Comparison of ENCODE assay signal across 32 mouse cellular contexts in the genomic region with DNA sequence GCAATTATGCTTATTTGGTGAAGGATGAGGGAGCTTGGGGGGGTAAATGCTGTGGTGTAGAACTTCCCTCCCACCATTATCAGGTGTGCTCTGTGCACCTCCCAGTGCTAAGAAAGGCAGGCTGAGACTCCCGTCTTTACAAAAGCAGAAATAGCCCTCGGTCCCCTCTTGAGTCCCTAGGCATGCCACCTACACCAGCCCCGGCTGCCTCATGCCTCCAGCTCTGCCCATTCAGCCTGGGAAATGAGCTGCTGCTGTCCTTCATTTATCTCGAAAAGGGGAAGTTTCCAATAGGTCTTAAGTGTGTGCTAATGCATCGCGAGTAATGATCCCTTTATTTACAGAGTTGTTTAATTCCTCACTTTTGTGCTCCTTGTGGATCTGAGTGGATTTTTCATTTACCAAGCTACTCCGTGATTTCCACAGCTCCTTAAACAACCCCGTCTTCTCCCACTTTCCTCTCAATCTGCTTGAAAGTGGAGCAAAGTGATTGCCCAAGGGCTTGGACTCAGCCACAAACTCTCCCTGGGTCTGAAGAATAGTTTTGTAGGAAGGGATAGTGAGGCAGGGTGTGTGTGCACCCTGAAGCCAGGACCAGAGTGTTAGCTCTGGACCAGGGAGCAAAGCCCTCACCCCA.
DNase-seq lines count a peak whose midpoint lies in the region; ATAC-seq and TF ChIP-seq lines count a peak whose summit lies in the region.
"Had no signal": no experiment of that assay in that cellular context is flagged by ENCODE, and none has a peak within 500 bp of the region (broad histone marks: within the 10 kb centered on the region; RNA-seq: fewer than 3 reads in every experiment).

No protein-coding gene starts in this region.

- peak; percentile 54 for DNase-seq in heart, embryonic 10.5 days (ENCODE audit: low spot score)
- DNase-seq in heart, adult 2 months, result no peak
- DNase-seq in lung, embryonic 14.5 days, result peak; percentile 13
- no peak for DNase-seq in lung, postnatal 10 days
- DNase-seq in limb, embryonic 10.5 days (ENCODE audit: low spot score), result no peak
- no peak for DNase-seq in kidney, adult 18-20 months
- no peak for DNase-seq in right cerebral cortex, postnatal 36 days (ENCODE audit: low spot score in 2 of 2)
- DNase-seq: adrenal gland, postnatal 10 days; cerebellum, adult 11 months; cerebellum, adult 9-10 months; cerebellum, postnatal 36 days; embryo, embryonic 11 days; gastrocnemius, postnatal 14 days; heart, adult 18-20 months; heart, postnatal 10 days; kidney, adult 9 months; kidney, postnatal 14 days; midbrain, embryonic 14.5 days; retina, postnatal 1 day; right cerebral cortex, postnatal 14 days had no signal

- intact Hi-C loops in heart, adult 2 months (cut with DNase I), result no loop called here

- no peaks in the 10 kb centered on the region for H3K79me2 ChIP-seq in heart, adult 2 months (replicated peaks; ENCODE audit: control insufficient read depth, insufficient read depth, low read length)

- peaks cover 5% of the 10 kb centered on the region; the same call in 1 of the 2 replicates for H3K4me1 ChIP-seq in heart, embryonic 10.5 days
- peaks cover under 1% of the 10 kb centered on the region; the same call in 1 of the 2 replicates for H3K4me1 ChIP-seq in heart, adult 2 months (ENCODE audit: control insufficient read depth, insufficient read depth, low read length)
- H3K4me1 ChIP-seq in lung, embryonic 14.5 days (ENCODE audit: insufficient read depth), result no peaks in the 10 kb centered on the region
- peaks cover 27% of the 10 kb centered on the region for H3K4me1 ChIP-seq in limb, embryonic 10.5 days
- H3K4me1 ChIP-seq: heart, embryonic 13.5 days; megakaryocyte, embryonic 14.5 days; stomach, embryonic 15.5 days had no signal

- H3K9ac ChIP-seq in heart, adult 2 months (ENCODE audit: low read depth, low read length), result no peak overlapping the region
- H3K9ac ChIP-seq in lung, embryonic 14.5 days, result no peak overlapping the region
- H3K9ac ChIP-seq: embryonic facial prominence, embryonic 12.5 days; heart, embryonic 13.5 days; hindbrain, embryonic 15.5 days; limb, embryonic 13.5 days; stomach, embryonic 15.5 days had no signal

- no peak for TF ChIP-seq EP300 in heart, adult 2 months (IDR thresholded peaks at IDR 0.05; ENCODE audit: insufficient read depth, low read depth, low read length)

- TF ChIP-seq POLR2A in heart, adult 2 months (IDR thresholded peaks at IDR 0.05; ENCODE audit: insufficient read depth, low read depth, low read length), result no peak

- no peak overlapping the region for H3K4me3 ChIP-seq in heart, embryonic 10.5 days
- no peak overlapping the region for H3K4me3 ChIP-seq in heart, adult 2 months
- no peak overlapping the region for H3K4me3 ChIP-seq in lung, embryonic 14.5 days (ENCODE audit: low read depth, low read length)
- no peak overlapping the region for H3K4me3 ChIP-seq in limb, embryonic 10.5 days
- H3K4me3 ChIP-seq: embryonic facial prominence, embryonic 12.5 days; heart, embryonic 13.5 days; hindbrain, embryonic 15.5 days; limb, embryonic 13.5 days; megakaryocyte, embryonic 14.5 days; stomach, embryonic 15.5 days had no signal

- no peaks in the 10 kb centered on the region for H3K36me3 ChIP-seq in heart, embryonic 10.5 days
- no peaks in the 10 kb centered on the region for H3K36me3 ChIP-seq in heart, adult 2 months (ENCODE audit: control insufficient read depth, insufficient read depth, low read length)
- H3K36me3 ChIP-seq in lung, embryonic 14.5 days (ENCODE audit: insufficient read depth), result no peaks in the 10 kb centered on the region
- H3K36me3 ChIP-seq in limb, embryonic 10.5 days, result no peaks in the 10 kb centered on the region
- H3K36me3 ChIP-seq: embryonic facial prominence, embryonic 12.5 days; G1E; heart, embryonic 13.5 days; hindbrain, embryonic 15.5 days; limb, embryonic 13.5 days; stomach, embryonic 15.5 days had no signal

- H3K4me2 ChIP-seq in lung, embryonic 14.5 days, result no peak overlapping the region
- H3K4me2 ChIP-seq: embryonic facial prominence, embryonic 12.5 days; heart, embryonic 13.5 days; hindbrain, embryonic 15.5 days; limb, embryonic 13.5 days; liver, embryonic 11.5 days; stomach, embryonic 15.5 days had no signal

- no peak for TF ChIP-seq CTCF in heart, adult 2 months (IDR thresholded peaks at IDR 0.05)
- no peak for TF ChIP-seq CTCF in lung, embryonic 14.5 days (IDR thresholded peaks at IDR 0.05; ENCODE audit: low read depth)

- WGBS in heart, embryonic 10.5 days, result 57% methylated on average over 8 of the region's 8 CpGs
- 69% methylated on average over 8 of the region's 8 CpGs for WGBS in heart, adult 2 months
- 50% methylated on average over 8 of the region's 8 CpGs for WGBS in lung, embryonic 14.5 days
- WGBS in limb, embryonic 10.5 days, result 77% methylated on average over 8 of the region's 8 CpGs

- H3K27ac ChIP-seq in heart, embryonic 10.5 days, result no peak overlapping the region
- no peak overlapping the region for H3K27ac ChIP-seq in heart, adult 2 months
- no peak overlapping the region for H3K27ac ChIP-seq in lung, embryonic 14.5 days (ENCODE audit: low read depth)
- H3K27ac ChIP-seq in limb, embryonic 10.5 days, result peak overlapping the region; percentile 3; the same call in 1 of the 2 replicates
- H3K27ac ChIP-seq: embryonic facial prominence, embryonic 12.5 days; heart, embryonic 13.5 days; hindbrain, embryonic 15.5 days; limb, embryonic 13.5 days; stomach, embryonic 15.5 days had no signal

- H3K9me3 ChIP-seq in heart, embryonic 10.5 days, result no peaks in the 10 kb centered on the region
- no peaks in the 10 kb centered on the region for H3K9me3 ChIP-seq in lung, embryonic 14.5 days (ENCODE audit: low read depth, low read length)
- H3K9me3 ChIP-seq in limb, embryonic 10.5 days (replicated peaks), result no peaks in the 10 kb centered on the region
- H3K9me3 ChIP-seq: embryonic facial prominence, embryonic 12.5 days; G1E; heart, embryonic 13.5 days; hindbrain, embryonic 15.5 days; limb, embryonic 13.5 days; stomach, embryonic 15.5 days had no signal

- H3K27me3 ChIP-seq in heart, embryonic 10.5 days (ENCODE audit: insufficient read depth, poor library complexity, severe bottlenecking), result no peaks in the 10 kb centered on the region
- H3K27me3 ChIP-seq in heart, adult 2 months (ENCODE audit: control insufficient read depth, insufficient read depth, low read length), result no peaks in the 10 kb centered on the region
- H3K27me3 ChIP-seq in lung, embryonic 14.5 days (ENCODE audit: insufficient read depth, low read length), result no peaks in the 10 kb centered on the region
- peaks cover 7% of the 10 kb centered on the region; the same call in 1 of the 2 replicates for H3K27me3 ChIP-seq in limb, embryonic 10.5 days (ENCODE audit: low read depth, poor library complexity, severe bottlenecking)
- H3K27me3 ChIP-seq: embryonic facial prominence, embryonic 12.5 days; heart, embryonic 13.5 days; hindbrain, embryonic 15.5 days; Patski; stomach, embryonic 15.5 days had no signal

- no peak for ATAC-seq in lung, embryonic 14.5 days (ENCODE audit: insufficient read depth)
- peak; percentile 21; the same call in 1 of the 2 replicates for ATAC-seq in megakaryocyte, adult 5-6 weeks (ENCODE audit: poor library complexity, severe bottlenecking)
- ATAC-seq: forebrain, embryonic 14.5 days; intestine, embryonic 16.5 days; Patski had no signal

Comparison
In these comparisons a context has a peak if more than half of its experiments do, and no peak if none do; other contexts are left out.
1. DNase-seq: peak in heart, embryonic 10.5 days (single experiment) and lung, embryonic 14.5 days (single experiment); none in heart, adult 2 months (0 of 2), lung, postnatal 10 days (single experiment), limb, embryonic 10.5 days (single experiment), kidney, adult 18-20 months (single experiment) and right cerebral cortex, postnatal 36 days (0 of 2).